Mouse (Mus musculus) liver, postnatal 0 days (tissue): ENCODE data around the gene Nup54.

ENCODE experiments used
- CTCF ChIP-seq: sonication (generic); IDR thresholded peaks from 2 replicates; pipeline ENCODE4 v1.5.1; 2016; ENCODE audit warnings: antibody characterized with exemption, low read depth
- EP300 ChIP-seq: IDR thresholded peaks from 2 replicates; pipeline ENCODE4 v1.6.1; 2016; ENCODE audit warnings: antibody characterized with exemption, low read depth, mild to moderate bottlenecking

DNA sequence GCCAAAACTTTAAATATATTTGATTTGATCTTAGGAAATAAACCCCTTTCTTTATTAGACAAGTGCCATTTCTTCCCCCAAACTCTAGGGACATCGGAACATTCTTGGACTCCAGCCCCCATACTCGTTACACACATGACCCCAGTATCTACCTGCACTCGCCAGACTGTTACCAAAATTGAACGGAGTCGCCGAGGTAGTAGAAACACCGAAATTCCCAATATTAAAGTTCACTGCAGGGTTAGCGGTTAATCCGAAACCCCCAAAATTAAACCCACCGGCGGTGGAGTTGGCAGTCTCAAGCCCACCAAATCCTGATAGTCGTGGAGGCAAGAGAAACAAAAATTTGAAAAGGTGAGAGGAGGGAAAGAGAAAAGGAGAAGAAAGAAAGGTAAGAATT lies 949 bp downstream of the Nup54 start:
- TF ChIP-seq CTCF (no peak), EP300 (no peak)
